Mouse (Mus musculus) embryonic facial prominence, embryonic 13.5 days (tissue): Measurements from ENCODE around the gene Cadm1. TPM values are rescaled to one million over a fixed set of nuclear protein-coding genes. Genes with fewer than 3 reads are reported as not detected.
A peak's percentile ranks its signal among the peaks of the same experiment; 100 is the strongest.

Experiments
- ATAC-seq: fragments of 200-750 bp; cut with Nextera tagmentation; 2 replicates; pipeline ENCODE4 v1.8.0; 2017; ENCODE audit warnings: low read depth; ENCODE audit not compliant: insufficient number of reproducible peaks, insufficient read depth, low FRiP score, low TSS enrichment
- H3K27ac ChIP-seq: fragments of 300-500 bp; sonication (generic); 2 replicates; pipeline ENCODE4 v1.5.1; 2015; ENCODE audit warnings: moderate library complexity, mild to moderate bottlenecking, inconsistent platforms
- H3K27me3 ChIP-seq: fragments of 300-500 bp; sonication (generic); 2 replicates; pipeline ENCODE4 v1.6.1; 2015; ENCODE audit warnings: mild to moderate bottlenecking, inconsistent platforms
- H3K36me3 ChIP-seq: fragments of 300-500 bp; sonication (generic); 2 replicates; pipeline ENCODE4 v1.6.1; 2015; ENCODE audit warnings: mild to moderate bottlenecking, inconsistent platforms
- H3K4me1 ChIP-seq: fragments of 300-500 bp; sonication (generic); 2 replicates; pipeline ENCODE4 v1.6.1; 2015; ENCODE audit warnings: inconsistent platforms
- H3K4me2 ChIP-seq: fragments of 300-500 bp; sonication (generic); 2 replicates; pipeline ENCODE4 v1.6.1; 2015; ENCODE audit warnings: moderate library complexity, mild to moderate bottlenecking, inconsistent platforms
- H3K4me3 ChIP-seq: fragments of 300-500 bp; sonication (generic); 2 replicates; pipeline ENCODE4 v1.5.1; 2015; ENCODE audit warnings: mild to moderate bottlenecking, inconsistent platforms
- H3K9ac ChIP-seq: fragments of 300-500 bp; sonication (generic); 2 replicates; pipeline ENCODE4 v1.6.1; 2015; ENCODE audit warnings: mild to moderate bottlenecking, inconsistent platforms
- H3K9me3 ChIP-seq: fragments of 300-500 bp; sonication (generic); 2 replicates; pipeline ENCODE4 v1.6.1; 2016; ENCODE audit warnings: inconsistent platforms
- WGBS: fragments of 180-500 bp; shearing (Covaris S2); methylation state at CpG from one replicate; pipeline ENCODE4 v1.1.7; 2015; ENCODE audit warnings: mixed read lengths; 5-methylcytosine and 5-hydroxymethylcytosine counted together
- polyA plus RNA-seq: library from polyadenylated mRNA; unstranded; fragments of >200 nt; fragmentation: Nextera tagmentation; extraction: Ambion mirVana; gene quantifications from 2 replicates; pipeline ENCODE4 v1.2.1, GENCODE M21; 2015

The Cadm1 gene
- polyA plus RNA-seq, 1 experiment from 2014 or later = 53.0 TPM

- no peak overlapping the region for H3K4me2 ChIP-seq
- no peak overlapping the region for H3K4me3 ChIP-seq
- WGBS = 39% methylated on average over 5 of the region's 5 CpGs
- peaks cover 18% of the 10 kb centered on the region for H3K4me1 ChIP-seq
- H3K36me3 ChIP-seq = no peaks in the 10 kb centered on the region; the same call in 1 of the 2 replicates
- 0 out of 2 replicates have a peak, but pooled peaks cover 5% of the 10 kb centered on the region for H3K27me3 ChIP-seq
- no peak overlapping the region for H3K9ac ChIP-seq
- H3K27ac ChIP-seq = no peak overlapping the region
- no peak for ATAC-seq
- no peaks in the 10 kb centered on the region for H3K9me3 ChIP-seq
Observed at GRCm38 (mm10) chr9:47848745-47849144, 318.8 kb downstream of the Cadm1 start.

GRCm38 (mm10) chr9:47856311-47856710 lies 326.3 kb downstream of the Cadm1 start:
- no peak overlapping the region for H3K27ac ChIP-seq
- H3K4me1 ChIP-seq = peaks cover 28% of the 10 kb centered on the region
- no peaks in the 10 kb centered on the region for H3K36me3 ChIP-seq
- H3K9me3 ChIP-seq = no peaks in the 10 kb centered on the region
- 79% methylated on average over 8 of the region's 8 CpGs for WGBS
- H3K27me3 ChIP-seq = no peaks in the 10 kb centered on the region
- no peak overlapping the region for H3K4me3 ChIP-seq
- no peak for ATAC-seq
- H3K9ac ChIP-seq = no peak overlapping the region
- H3K4me2 ChIP-seq = no peak overlapping the region

- peaks cover 34% of the 10 kb centered on the region for H3K4me1 ChIP-seq
- H3K9ac ChIP-seq = no peak overlapping the region
- H3K4me2 ChIP-seq = no peak overlapping the region
- no peak overlapping the region for H3K4me3 ChIP-seq
- no peak for ATAC-seq
- 67% methylated on average over 7 of the region's 7 CpGs for WGBS
- no peaks in the 10 kb centered on the region for H3K36me3 ChIP-seq
- peak overlapping the region; percentile 7; the same call in 1 of the 2 replicates for H3K27ac ChIP-seq
- no peaks in the 10 kb centered on the region for H3K9me3 ChIP-seq
- no peaks in the 10 kb centered on the region for H3K27me3 ChIP-seq
Observed at GRCm38 (mm10) chr9:47857235-47857634, 327.3 kb downstream of the Cadm1 start.

GRCm38 (mm10) chr9:47858134-47858533 lies 328.2 kb downstream of the Cadm1 start:
- Histone ChIP-seq H3K4me3 (no peak overlapping the region), H3K4me2 (no peak overlapping the region; the same call in 1 of the 2 replicates), H3K36me3 (no peaks in the 10 kb centered on the region), H3K9ac (no peak overlapping the region), H3K27ac (peak overlapping the region; percentile 2; the same call in 1 of the 2 replicates), H3K4me1 (peaks cover 34% of the 10 kb centered on the region), H3K9me3 (no peaks in the 10 kb centered on the region), H3K27me3 (no peaks in the 10 kb centered on the region)
- 67% methylated on average over 5 of the region's 5 CpGs for WGBS
- no peak for ATAC-seq

- peak overlapping the region; percentile 2; the same call in 1 of the 2 replicates for H3K27ac ChIP-seq
- H3K36me3 ChIP-seq = no peaks in the 10 kb centered on the region
- H3K9ac ChIP-seq = no peak overlapping the region
- H3K4me1 ChIP-seq = peaks cover 34% of the 10 kb centered on the region
- H3K9me3 ChIP-seq = no peaks in the 10 kb centered on the region
- no peak for ATAC-seq
- 45% methylated on average over 10 of the region's 10 CpGs for WGBS
- no peaks in the 10 kb centered on the region for H3K27me3 ChIP-seq
- H3K4me2 ChIP-seq = no peak overlapping the region; the same call in 1 of the 2 replicates
- no peak overlapping the region for H3K4me3 ChIP-seq
Observed at GRCm38 (mm10) chr9:47858778-47859395, 328.9 kb downstream of the Cadm1 start.

GRCm38 (mm10) chr9:47860994-47861393 lies 331.0 kb downstream of the Cadm1 start:
- Histone ChIP-seq H3K4me1 (peaks cover 41% of the 10 kb centered on the region), H3K9me3 (no peaks in the 10 kb centered on the region), H3K9ac (no peak overlapping the region), H3K27me3 (no peaks in the 10 kb centered on the region), H3K36me3 (no peaks in the 10 kb centered on the region), H3K4me3 (no peak overlapping the region), H3K27ac (no peak overlapping the region), H3K4me2 (no peak overlapping the region)
- no peak for ATAC-seq
- WGBS = 86% methylated on average over 3 of the region's 3 CpGs

- Histone ChIP-seq H3K9ac (no peak overlapping the region), H3K4me2 (no peak overlapping the region), H3K27me3 (no peaks in the 10 kb centered on the region), H3K4me3 (no peak overlapping the region), H3K4me1 (peaks cover 49% of the 10 kb centered on the region), H3K36me3 (no peaks in the 10 kb centered on the region), H3K9me3 (no peaks in the 10 kb centered on the region), H3K27ac (no peak overlapping the region)
- WGBS = 41% methylated on average over 2 of the region's 2 CpGs
- ATAC-seq = no peak
Observed at GRCm38 (mm10) chr9:47861783-47862182, 331.8 kb downstream of the Cadm1 start.

GRCm38 (mm10) chr9:47866001-47866400 lies 336.0 kb downstream of the Cadm1 start:
- peaks cover 27% of the 10 kb centered on the region for H3K4me1 ChIP-seq

GRCm38 (mm10) chr9:47867474-47867873 lies 337.5 kb downstream of the Cadm1 start:
- WGBS = 52% methylated on average over 7 of the region's 7 CpGs
- H3K9me3 ChIP-seq = no peaks in the 10 kb centered on the region
- H3K27ac ChIP-seq = no peak overlapping the region
- H3K4me3 ChIP-seq = no peak overlapping the region
- H3K27me3 ChIP-seq = peaks cover 4% of the 10 kb centered on the region; the same call in 1 of the 2 replicates
- H3K4me2 ChIP-seq = no peak overlapping the region
- no peaks in the 10 kb centered on the region for H3K36me3 ChIP-seq
- ATAC-seq = no peak
- no peak overlapping the region for H3K9ac ChIP-seq
- H3K4me1 ChIP-seq = peaks cover 24% of the 10 kb centered on the region

More at GRCm38 (mm10) chr9:47866001-47866400, 336.0 kb downstream of the Cadm1 start:
- no peak for ATAC-seq
- Histone ChIP-seq H3K4me2 (no peak overlapping the region), H3K27me3 (peaks cover 4% of the 10 kb centered on the region; the same call in 1 of the 2 replicates), H3K4me3 (no peak overlapping the region), H3K36me3 (no peaks in the 10 kb centered on the region), H3K27ac (no peak overlapping the region), H3K9me3 (no peaks in the 10 kb centered on the region), H3K9ac (no peak overlapping the region)
- 22% methylated on average over 1 of the region's 1 CpGs for WGBS

GRCm38 (mm10) chr9:47869661-47870060 lies 339.7 kb downstream of the Cadm1 start:
- H3K27me3 ChIP-seq = peaks cover 4% of the 10 kb centered on the region; the same call in 1 of the 2 replicates
- ATAC-seq = no peak
- no peak overlapping the region for H3K27ac ChIP-seq
- H3K4me2 ChIP-seq = no peak overlapping the region
- 77% methylated on average over 5 of the region's 5 CpGs for WGBS
- no peak overlapping the region for H3K9ac ChIP-seq
- H3K4me1 ChIP-seq = peaks cover 24% of the 10 kb centered on the region
- no peak overlapping the region for H3K4me3 ChIP-seq
- H3K9me3 ChIP-seq = no peaks in the 10 kb centered on the region
- no peaks in the 10 kb centered on the region for H3K36me3 ChIP-seq

- H3K27me3 ChIP-seq = no peaks in the 10 kb centered on the region
- no peaks in the 10 kb centered on the region for H3K36me3 ChIP-seq
- no peaks in the 10 kb centered on the region for H3K4me1 ChIP-seq
- H3K27ac ChIP-seq = no peak overlapping the region
- no peak overlapping the region for H3K9ac ChIP-seq
- ATAC-seq = no peak
- H3K4me3 ChIP-seq = no peak overlapping the region
- no peak overlapping the region for H3K4me2 ChIP-seq
- no peaks in the 10 kb centered on the region for H3K9me3 ChIP-seq
- 64% methylated on average over 10 of the region's 10 CpGs for WGBS
Observed at GRCm38 (mm10) chr9:47876557-47877206, 346.7 kb downstream of the Cadm1 start.

- WGBS = 84% methylated on average over 8 of the region's 8 CpGs
- H3K9ac ChIP-seq = no peak overlapping the region
- ATAC-seq = no peak
- H3K4me1 ChIP-seq = no peaks in the 10 kb centered on the region
- H3K9me3 ChIP-seq = no peaks in the 10 kb centered on the region
- no peak overlapping the region for H3K27ac ChIP-seq
- no peak overlapping the region for H3K4me3 ChIP-seq
- H3K27me3 ChIP-seq = 0 out of 2 replicates have a peak, but pooled peaks cover 3% of the 10 kb centered on the region
- H3K4me2 ChIP-seq = no peak overlapping the region
- no peaks in the 10 kb centered on the region for H3K36me3 ChIP-seq
Observed at GRCm38 (mm10) chr9:47880171-47880570, 350.2 kb downstream of the Cadm1 start.
